Mouse (Mus musculus) thymus, adult 2 months (tissue): ENCODE measurements around the gene Pim3.
"Not testable (repeated sequence)": the region's sequence is repeated elsewhere in the genome, so short reads cannot be mapped to it uniquely, and the experiment has no call there.

Source experiments
- CTCF ChIP-seq: fragments of 200-500 bp; IDR thresholded peaks from 2 replicates; pipeline ENCODE4 v1.5.1; 2012; ENCODE audit warnings: mild to moderate bottlenecking, control low read depth, low read length, moderate library complexity, borderline replicate concordance; ENCODE audit not compliant: control insufficient read depth, poor library complexity, insufficient read depth; ENCODE audit errors: extremely low read depth
- POLR2A ChIP-seq: fragments of 200-500 bp; IDR thresholded peaks from 2 replicates; pipeline ENCODE4 v1.6.1; 2012; ENCODE audit warnings: mild to moderate bottlenecking, low read length, control low read depth, moderate library complexity; ENCODE audit not compliant: control insufficient read depth, poor library complexity, insufficient read depth; ENCODE audit errors: extremely low read depth

GRCm38 (mm10) chr15:88813873-88814272 lies 48.1 kb upstream of the Pim3 start:
- not testable (repeated sequence) for TF ChIP-seq POLR2A, CTCF
